ENCODE assay signal across 11 mouse cellular contexts in the genomic region with DNA sequence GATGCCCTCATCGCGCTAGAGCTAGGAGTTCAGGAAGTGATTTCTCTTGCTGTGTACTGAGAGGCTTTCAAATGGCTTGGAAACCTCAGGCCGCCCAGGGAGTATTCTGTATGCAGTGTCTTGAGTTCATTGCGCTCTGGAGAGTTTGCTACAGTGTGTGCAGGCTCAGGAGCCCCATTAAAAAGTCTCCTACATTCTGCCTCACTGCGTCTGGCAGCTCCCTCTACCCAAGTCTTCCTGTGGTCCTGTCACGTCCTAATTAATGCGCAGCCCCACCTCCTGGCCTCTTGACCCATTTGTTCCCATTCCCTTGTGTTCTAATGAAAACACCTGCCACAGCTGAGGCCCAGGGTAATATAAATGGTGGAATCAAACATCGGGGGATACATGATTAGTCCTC. TPM values are rescaled to one million over a fixed set of nuclear protein-coding genes. Genes with fewer than 3 reads are reported as not detected.
DNase-seq lines count a peak whose midpoint lies in the region; ATAC-seq lines count a peak whose summit lies in the region.
"Had no signal": no experiment of that assay in that cellular context is flagged by ENCODE, and none has a peak within 500 bp of the region (broad histone marks: within the 10 kb centered on the region; RNA-seq: fewer than 3 reads in every experiment).

No protein-coding gene starts in this region.

- WGBS in forebrain, embryonic 10.5 days = 24% methylated on average over 8 of the region's 8 CpGs
- WGBS in forebrain, embryonic 13.5 days = 15% methylated on average over 8 of the region's 8 CpGs
- 35% methylated on average over 8 of the region's 8 CpGs for WGBS in midbrain, embryonic 10.5 days
- WGBS in midbrain, embryonic 13.5 days = 30% methylated on average over 8 of the region's 8 CpGs
- WGBS in hindbrain, embryonic 15.5 days = 26% methylated on average over 8 of the region's 8 CpGs
- WGBS in neural tube, embryonic 15.5 days = 18% methylated on average over 8 of the region's 8 CpGs

- no peak overlapping the region for H3K4me2 ChIP-seq in forebrain, embryonic 13.5 days
- H3K4me2 ChIP-seq in midbrain, embryonic 13.5 days (replicated peaks) = no peak overlapping the region
- H3K4me2 ChIP-seq in hindbrain, embryonic 15.5 days = no peak overlapping the region
- H3K4me2 ChIP-seq in neural tube, embryonic 15.5 days = no peak overlapping the region

- DNase-seq in forebrain, embryonic 10.5 days (ENCODE audit: extremely low spot score, low spot score) = peak; percentile 31
- DNase-seq in midbrain, embryonic 10.5 days (ENCODE audit: low spot score) = no peak
- DNase-seq in cerebellum, postnatal 14 days = no peak
- no peak for DNase-seq in adrenal gland, adult 8-10 months
- DNase-seq: kidney, adult 18-20 months; layer of hippocampus, postnatal 36 days; thymus, adult 18-20 months had no signal

- peaks cover 22% of the 10 kb centered on the region; the same call in 1 of the 2 replicates for H3K27me3 ChIP-seq in forebrain, embryonic 10.5 days (ENCODE audit: poor library complexity, severe bottlenecking)
- H3K27me3 ChIP-seq in forebrain, embryonic 13.5 days = no peaks in the 10 kb centered on the region
- H3K27me3 ChIP-seq in midbrain, embryonic 10.5 days (ENCODE audit: low read depth, poor library complexity, severe bottlenecking) = no peaks in the 10 kb centered on the region
- H3K27me3 ChIP-seq in midbrain, embryonic 13.5 days = no peaks in the 10 kb centered on the region
- H3K27me3 ChIP-seq in hindbrain, embryonic 15.5 days = no peaks in the 10 kb centered on the region
- no peaks in the 10 kb centered on the region for H3K27me3 ChIP-seq in neural tube, embryonic 15.5 days (replicated peaks)

- peak overlapping the region; percentile 70 for H3K27ac ChIP-seq in forebrain, embryonic 10.5 days
- no peak overlapping the region for H3K27ac ChIP-seq in forebrain, embryonic 13.5 days
- peak overlapping the region; percentile 69 for H3K27ac ChIP-seq in midbrain, embryonic 10.5 days (replicated peaks)
- H3K27ac ChIP-seq in midbrain, embryonic 13.5 days = no peak overlapping the region
- peak overlapping the region; percentile 35; the same call in 1 of the 2 replicates for H3K27ac ChIP-seq in hindbrain, embryonic 15.5 days (replicated peaks)
- peak overlapping the region; percentile 28; the same call in 1 of the 2 replicates for H3K27ac ChIP-seq in neural tube, embryonic 15.5 days (replicated peaks)

- H3K9me3 ChIP-seq in forebrain, embryonic 10.5 days = no peaks in the 10 kb centered on the region
- no peaks in the 10 kb centered on the region for H3K9me3 ChIP-seq in forebrain, embryonic 13.5 days (replicated peaks)
- no peaks in the 10 kb centered on the region for H3K9me3 ChIP-seq in midbrain, embryonic 10.5 days (replicated peaks)
- no peaks in the 10 kb centered on the region for H3K9me3 ChIP-seq in midbrain, embryonic 13.5 days
- no peaks in the 10 kb centered on the region for H3K9me3 ChIP-seq in hindbrain, embryonic 15.5 days
- no peaks in the 10 kb centered on the region for H3K9me3 ChIP-seq in neural tube, embryonic 15.5 days (replicated peaks)

- peaks cover 48% of the 10 kb centered on the region for H3K4me1 ChIP-seq in forebrain, embryonic 10.5 days
- H3K4me1 ChIP-seq in forebrain, embryonic 13.5 days = peaks cover 20% of the 10 kb centered on the region
- peaks cover 67% of the 10 kb centered on the region for H3K4me1 ChIP-seq in midbrain, embryonic 10.5 days
- peaks cover 37% of the 10 kb centered on the region for H3K4me1 ChIP-seq in midbrain, embryonic 13.5 days (replicated peaks)
- peaks cover 29% of the 10 kb centered on the region for H3K4me1 ChIP-seq in hindbrain, embryonic 15.5 days (replicated peaks)
- H3K4me1 ChIP-seq in neural tube, embryonic 15.5 days = peaks cover 38% of the 10 kb centered on the region

- no peak overlapping the region for H3K4me3 ChIP-seq in forebrain, embryonic 10.5 days
- no peak overlapping the region for H3K4me3 ChIP-seq in forebrain, embryonic 13.5 days
- no peak overlapping the region for H3K4me3 ChIP-seq in midbrain, embryonic 10.5 days
- H3K4me3 ChIP-seq in midbrain, embryonic 13.5 days (replicated peaks) = no peak overlapping the region
- no peak overlapping the region for H3K4me3 ChIP-seq in hindbrain, embryonic 15.5 days
- H3K4me3 ChIP-seq in neural tube, embryonic 15.5 days (replicated peaks) = no peak overlapping the region

- H3K9ac ChIP-seq in forebrain, embryonic 13.5 days = no peak overlapping the region
- no peak overlapping the region for H3K9ac ChIP-seq in midbrain, embryonic 13.5 days (replicated peaks)
- no peak overlapping the region for H3K9ac ChIP-seq in hindbrain, embryonic 15.5 days
- no peak overlapping the region for H3K9ac ChIP-seq in neural tube, embryonic 15.5 days (replicated peaks)

- H3K36me3 ChIP-seq in forebrain, embryonic 10.5 days (replicated peaks) = no peaks in the 10 kb centered on the region
- no peaks in the 10 kb centered on the region for H3K36me3 ChIP-seq in forebrain, embryonic 13.5 days (ENCODE audit: poor library complexity, severe bottlenecking)
- H3K36me3 ChIP-seq in midbrain, embryonic 10.5 days = no peaks in the 10 kb centered on the region
- no peaks in the 10 kb centered on the region for H3K36me3 ChIP-seq in midbrain, embryonic 13.5 days
- no peaks in the 10 kb centered on the region for H3K36me3 ChIP-seq in hindbrain, embryonic 15.5 days
- no peaks in the 10 kb centered on the region for H3K36me3 ChIP-seq in neural tube, embryonic 15.5 days

- no peak for ATAC-seq in forebrain, embryonic 13.5 days
- ATAC-seq in midbrain, embryonic 13.5 days = no peak
- no peak for ATAC-seq in hindbrain, embryonic 15.5 days (ENCODE audit: low FRiP score, low read depth)
- no peak for ATAC-seq in neural tube, embryonic 15.5 days (ENCODE audit: low FRiP score)

RNA-seq across cellular contexts. Expression of gene Eipr1, which starts 33.3 kb away (rescaled TPM):
- polyA plus RNA-seq in forebrain, embryonic 10.5 days (2016; fragmentation: Nextera tagmentation; extraction: Ambion mirVana) = 39.0 and 40.5 TPM in 2 replicates
- 56.6 and 66.1 TPM in 2 replicates for polyA plus RNA-seq in forebrain, embryonic 13.5 days (2015; fragmentation: Nextera tagmentation; extraction: Ambion mirVana)
- polyA plus RNA-seq in midbrain, embryonic 10.5 days (2016; fragmentation: Nextera tagmentation; extraction: Ambion mirVana) = 45.5 and 48.0 TPM in 2 replicates
- polyA plus RNA-seq in midbrain, embryonic 13.5 days (2015; fragmentation: Nextera tagmentation; extraction: Ambion mirVana) = 71.3 and 75.7 TPM in 2 replicates
- 70.9 and 71.8 TPM in 2 replicates for polyA plus RNA-seq in hindbrain, embryonic 15.5 days (2015; fragmentation: Nextera tagmentation; extraction: Ambion mirVana)
- 59.8 and 70.8 TPM in 2 replicates for polyA plus RNA-seq in neural tube, embryonic 15.5 days (2015; fragmentation: Nextera tagmentation; extraction: Ambion mirVana)
- total RNA-seq in adrenal gland, adult 8-10 months (2022) = 10 to 100 TPM; 25.6 to 27.2 (median 26.4) TPM

RNA-seq across cellular contexts. Expression of gene Trappc12, which starts 34.6 kb away (rescaled TPM):
- 33.5 and 36.9 TPM in 2 replicates for polyA plus RNA-seq in forebrain, embryonic 10.5 days (2016; fragmentation: Nextera tagmentation; extraction: Ambion mirVana)
- 37.8 and 42.9 TPM in 2 replicates for polyA plus RNA-seq in forebrain, embryonic 13.5 days (2015; fragmentation: Nextera tagmentation; extraction: Ambion mirVana)
- polyA plus RNA-seq in midbrain, embryonic 10.5 days (2016; fragmentation: Nextera tagmentation; extraction: Ambion mirVana) = 36.3 and 40.1 TPM in 2 replicates
- polyA plus RNA-seq in midbrain, embryonic 13.5 days (2015; fragmentation: Nextera tagmentation; extraction: Ambion mirVana) = 43.8 and 46.0 TPM in 2 replicates
- polyA plus RNA-seq in hindbrain, embryonic 15.5 days (2015; fragmentation: Nextera tagmentation; extraction: Ambion mirVana) = 40.2 and 43.1 TPM in 2 replicates
- 39.7 and 41.8 TPM in 2 replicates for polyA plus RNA-seq in neural tube, embryonic 15.5 days (2015; fragmentation: Nextera tagmentation; extraction: Ambion mirVana)
- total RNA-seq in adrenal gland, adult 8-10 months (2022) = 10 to 100 TPM; 41.7 to 51.0 (median 46.9) TPM

Comparison
In these comparisons a context has a peak if more than half of its experiments do, and no peak if none do; other contexts are left out.
1. H3K27ac ChIP-seq: peak in forebrain, embryonic 10.5 days (single experiment), midbrain, embryonic 10.5 days (single experiment), hindbrain, embryonic 15.5 days (single experiment) and neural tube, embryonic 15.5 days (single experiment); none in forebrain, embryonic 13.5 days (single experiment) and midbrain, embryonic 13.5 days (single experiment).